Mouse (Mus musculus): Measurements from ENCODE around the gene Syce1l. TPM values are rescaled to one million over a fixed set of nuclear protein-coding genes. Genes with fewer than 3 reads are reported as not detected.

The Syce1l gene
- polyA plus RNA-seq (2016; fragmentation: Nextera tagmentation; extraction: Ambion mirVana) = not detected in 2 replicates

GRCm38 (mm10) chr8:113642926-113643325 lies at the start of gene Syce1l:
TSS of gene Syce1l (plus strand) at chr8:113643213.
- no peaks in the 10 kb centered on the region for H3K9me3 ChIP-seq
- H3K4me3 ChIP-seq = no peak within 1 kb of the TSS
- 93% methylated on average over 16 of the region's 16 CpGs for WGBS
- H3K27ac ChIP-seq = no peak within 1 kb of the TSS
- no peaks in the 10 kb centered on the region for H3K27me3 ChIP-seq (ENCODE audit: poor library complexity, severe bottlenecking)
- no peak for DNase-seq (ENCODE audit: extremely low spot score, low spot score)
- peaks cover 49% of the 10 kb centered on the region for H3K36me3 ChIP-seq (replicated peaks)
- H3K4me1 ChIP-seq = no peaks in the 10 kb centered on the region

- no peaks in the 10 kb centered on the region for H3K36me3 ChIP-seq (replicated peaks)
- DNase-seq (ENCODE audit: extremely low spot score, low spot score) = no peak
- WGBS = 43% methylated on average over 3 of the region's 3 CpGs
- H3K4me3 ChIP-seq = no peak overlapping the region
- no peaks in the 10 kb centered on the region for H3K9me3 ChIP-seq
- H3K27me3 ChIP-seq (ENCODE audit: poor library complexity, severe bottlenecking) = no peaks in the 10 kb centered on the region
- H3K27ac ChIP-seq = no peak overlapping the region
- no peaks in the 10 kb centered on the region for H3K4me1 ChIP-seq
These were observed 44.6 kb upstream of the Syce1l start for GRCm38 (mm10) chr8:113598401-113598800.

GRCm38 (mm10) chr8:113632634-113633033 lies 10.4 kb upstream of the Syce1l start:
- peaks cover 2% of the 10 kb centered on the region; the same call in 1 of the 2 replicates for H3K36me3 ChIP-seq (replicated peaks)
- H3K4me3 ChIP-seq = no peak overlapping the region
- no peak overlapping the region for H3K27ac ChIP-seq
- 10% methylated on average over 3 of the region's 3 CpGs for WGBS
- H3K9me3 ChIP-seq = no peaks in the 10 kb centered on the region
- peaks cover 21% of the 10 kb centered on the region for H3K4me1 ChIP-seq
- no peak for DNase-seq (ENCODE audit: extremely low spot score, low spot score)
- no peaks in the 10 kb centered on the region for H3K27me3 ChIP-seq (ENCODE audit: poor library complexity, severe bottlenecking)

- no peak for DNase-seq (ENCODE audit: extremely low spot score, low spot score)
- peak overlapping the region; percentile 94; the same call in 1 of the 2 replicates for H3K27ac ChIP-seq
- 35% methylated on average over 12 of the region's 12 CpGs for WGBS
These were observed 8.9 kb upstream of the Syce1l start for GRCm38 (mm10) chr8:113634161-113634560.

GRCm38 (mm10) chr8:113634670-113635591 lies 8.1 kb upstream of the Syce1l start, which contains the start of gene Mon1b:
TSS of gene Mon1b (plus strand) at chr8:113635587.
- Histone ChIP-seq H3K4me3 (peak within 1 kb of the TSS; percentile 77), H3K27me3 (ENCODE audit: poor library complexity, severe bottlenecking) (no peaks in the 10 kb centered on the region), H3K4me1 (peaks cover 21% of the 10 kb centered on the region), H3K27ac (peak within 1 kb of the TSS; percentile 94), H3K9me3 (no peaks in the 10 kb centered on the region), H3K36me3 (replicated peaks) (peaks cover 25% of the 10 kb centered on the region)
- peak; percentile 95 for DNase-seq (ENCODE audit: extremely low spot score, low spot score)
- under 1% methylated on average over 42 of the region's 42 CpGs for WGBS

More at GRCm38 (mm10) chr8:113634161-113634560, 8.9 kb upstream of the Syce1l start:
- peaks cover 17% of the 10 kb centered on the region for H3K36me3 ChIP-seq (replicated peaks)
- H3K4me1 ChIP-seq = peaks cover 21% of the 10 kb centered on the region
- no peaks in the 10 kb centered on the region for H3K27me3 ChIP-seq (ENCODE audit: poor library complexity, severe bottlenecking)
- H3K4me3 ChIP-seq = peak overlapping the region; percentile 77
- H3K9me3 ChIP-seq = no peaks in the 10 kb centered on the region

GRCm38 (mm10) chr8:113635592-113636279 lies 7.3 kb upstream of the Syce1l start:
- WGBS = under 1% methylated on average over 44 of the region's 44 CpGs
- no peak for DNase-seq (ENCODE audit: extremely low spot score, low spot score)
- Histone ChIP-seq H3K36me3 (replicated peaks) (peaks cover 33% of the 10 kb centered on the region), H3K4me3 (peak overlapping the region; percentile 77), H3K4me1 (peaks cover 21% of the 10 kb centered on the region), H3K9me3 (no peaks in the 10 kb centered on the region), H3K27ac (peak overlapping the region; percentile 94), H3K27me3 (ENCODE audit: poor library complexity, severe bottlenecking) (no peaks in the 10 kb centered on the region)

- 37% methylated on average over 5 of the region's 5 CpGs for WGBS
- Histone ChIP-seq H3K4me1 (peaks cover 21% of the 10 kb centered on the region), H3K27me3 (ENCODE audit: poor library complexity, severe bottlenecking) (no peaks in the 10 kb centered on the region), H3K9me3 (no peaks in the 10 kb centered on the region), H3K27ac (peak overlapping the region; percentile 94), H3K4me3 (peak overlapping the region; percentile 77), H3K36me3 (replicated peaks) (peaks cover 35% of the 10 kb centered on the region)
- no peak for DNase-seq (ENCODE audit: extremely low spot score, low spot score)
These were observed 6.8 kb upstream of the Syce1l start for GRCm38 (mm10) chr8:113636280-113636628.

- H3K36me3 ChIP-seq (replicated peaks) = peaks cover 54% of the 10 kb centered on the region
- no peak overlapping the region for H3K4me3 ChIP-seq
- H3K27ac ChIP-seq = no peak overlapping the region
- peaks cover 14% of the 10 kb centered on the region for H3K4me1 ChIP-seq
- no peaks in the 10 kb centered on the region for H3K9me3 ChIP-seq
- H3K27me3 ChIP-seq (ENCODE audit: poor library complexity, severe bottlenecking) = no peaks in the 10 kb centered on the region
- no peak for DNase-seq (ENCODE audit: extremely low spot score, low spot score)
- 95% methylated on average over 8 of the region's 8 CpGs for WGBS
These were observed 2.7 kb upstream of the Syce1l start for GRCm38 (mm10) chr8:113640357-113640756.

- WGBS = 93% methylated on average over 8 of the region's 8 CpGs
- no peak overlapping the region for H3K4me3 ChIP-seq
- no peaks in the 10 kb centered on the region for H3K27me3 ChIP-seq (ENCODE audit: poor library complexity, severe bottlenecking)
- no peaks in the 10 kb centered on the region for H3K9me3 ChIP-seq
- no peak overlapping the region for H3K27ac ChIP-seq
- H3K36me3 ChIP-seq (replicated peaks) = peaks cover 42% of the 10 kb centered on the region
- DNase-seq (ENCODE audit: extremely low spot score, low spot score) = no peak
- H3K4me1 ChIP-seq = no peaks in the 10 kb centered on the region
These were observed 632 bp downstream of the Syce1l start for GRCm38 (mm10) chr8:113643479-113644210.

GRCm38 (mm10) chr8:113645220-113645619 lies 2.2 kb downstream of the Syce1l start:
- H3K27me3 ChIP-seq (ENCODE audit: poor library complexity, severe bottlenecking) = no peaks in the 10 kb centered on the region
- WGBS = 81% methylated on average over 5 of the region's 5 CpGs
- peaks cover 26% of the 10 kb centered on the region for H3K36me3 ChIP-seq (replicated peaks)
- no peaks in the 10 kb centered on the region for H3K4me1 ChIP-seq
- DNase-seq (ENCODE audit: extremely low spot score, low spot score) = no peak
- no peak overlapping the region for H3K4me3 ChIP-seq
- no peak overlapping the region for H3K27ac ChIP-seq
- no peaks in the 10 kb centered on the region for H3K9me3 ChIP-seq

GRCm38 (mm10) chr8:113652450-113652849 lies 9.4 kb downstream of the Syce1l start:
- Histone ChIP-seq H3K27me3 (ENCODE audit: poor library complexity, severe bottlenecking) (no peaks in the 10 kb centered on the region), H3K4me1 (no peaks in the 10 kb centered on the region), H3K4me3 (no peak overlapping the region), H3K9me3 (no peaks in the 10 kb centered on the region), H3K27ac (no peak overlapping the region), H3K36me3 (replicated peaks) (no peaks in the 10 kb centered on the region)
- no peak for DNase-seq (ENCODE audit: extremely low spot score, low spot score)
- WGBS = 86% methylated on average over 12 of the region's 12 CpGs

GRCm38 (mm10) chr8:113653151-113653550 lies 10.1 kb downstream of the Syce1l start:
- Histone ChIP-seq H3K4me1 (no peaks in the 10 kb centered on the region), H3K27me3 (ENCODE audit: poor library complexity, severe bottlenecking) (no peaks in the 10 kb centered on the region), H3K36me3 (replicated peaks) (no peaks in the 10 kb centered on the region), H3K9me3 (no peaks in the 10 kb centered on the region), H3K27ac (no peak overlapping the region), H3K4me3 (no peak overlapping the region)
- WGBS = 68% methylated on average over 4 of the region's 4 CpGs
- DNase-seq (ENCODE audit: extremely low spot score, low spot score) = no peak
